Mouse (Mus musculus) brain, embryonic 14.5 days (tissue): Measurements from ENCODE around the gene Spata31d1c.

Experiments used
- CTCF ChIP-seq: fragments of 200-500 bp; IDR thresholded peaks from 2 replicates; pipeline ENCODE4 v1.5.1; 2012; ENCODE audit warnings: inconsistent platforms, mild to moderate bottlenecking, moderate library complexity, borderline replicate concordance; ENCODE audit not compliant: insufficient read depth, insufficient read length; ENCODE audit errors: extremely low read depth
- POLR2A ChIP-seq: fragments of 200-500 bp; IDR thresholded peaks from 2 replicates; pipeline ENCODE4 v1.6.1; 2012; ENCODE audit warnings: mild to moderate bottlenecking, inconsistent platforms, borderline replicate concordance; ENCODE audit not compliant: poor library complexity, insufficient read depth, insufficient read length, severe bottlenecking; ENCODE audit errors: extremely low read depth

GRCm38 (mm10) chr13:65052660-65053059 lies 19.8 kb downstream of the Spata31d1c start, which contains the start of gene Prss47:
- no peak for TF ChIP-seq CTCF
- no peak for TF ChIP-seq POLR2A
